Mouse (Mus musculus) midbrain, embryonic 10.5 days (tissue): Measurements from ENCODE around the gene Trim68. TPM values are rescaled to one million over a fixed set of nuclear protein-coding genes. Genes with fewer than 3 reads are reported as not detected.
"Not testable (repeated sequence)": the region's sequence is repeated elsewhere in the genome, so short reads cannot be mapped to it uniquely, and the experiment has no call there.

ENCODE experiments used
- DNase-seq: peaks from one replicate; pipeline ENCODE4 v3.0.0-alpha.2; 2017; ENCODE audit warnings: low spot score
- H3K27ac ChIP-seq: fragments of 300-500 bp; sonication (generic); replicated peaks from 2 replicates; pipeline ENCODE4 v1.5.1; 2016; ENCODE audit warnings: mild to moderate bottlenecking
- H3K27me3 ChIP-seq: fragments of 300-500 bp; sonication (generic); 2 replicates; pipeline ENCODE4 v1.6.1; 2016; ENCODE audit warnings: low read depth, mild to moderate bottlenecking; ENCODE audit not compliant: poor library complexity, severe bottlenecking
- H3K36me3 ChIP-seq: fragments of 300-500 bp; sonication (generic); 2 replicates; pipeline ENCODE4 v1.6.1; 2016; ENCODE audit warnings: mild to moderate bottlenecking, moderate library complexity
- H3K4me1 ChIP-seq: fragments of 300-500 bp; sonication (generic); 2 replicates; pipeline ENCODE4 v1.6.1; 2016
- H3K4me3 ChIP-seq: fragments of 300-500 bp; sonication (generic); 2 replicates; pipeline ENCODE4 v1.5.1; 2016; ENCODE audit warnings: mild to moderate bottlenecking, moderate library complexity
- H3K9me3 ChIP-seq: fragments of 300-500 bp; sonication (generic); replicated peaks from 2 replicates; pipeline ENCODE4 v1.6.1; 2016; ENCODE audit warnings: mild to moderate bottlenecking
- WGBS: fragments of 180-500 bp; shearing (Covaris S2); methylation state at CpG from one replicate; pipeline ENCODE4 v1.1.7; 2016; 5-methylcytosine and 5-hydroxymethylcytosine counted together
- polyA plus RNA-seq: library from polyadenylated mRNA; unstranded; fragments of >200 nt; fragmentation: Nextera tagmentation; extraction: Ambion mirVana; gene quantifications from 2 replicates; pipeline ENCODE4 v1.2.1, GENCODE M21; 2016

The Trim68 gene
- 10.1 and 11.8 TPM in 2 replicates for polyA plus RNA-seq

- Histone ChIP-seq H3K36me3 (no peaks in the 10 kb centered on the region), H3K27ac (peak within 1 kb of the TSS; percentile 89), H3K27me3 (no peaks in the 10 kb centered on the region), H3K9me3 (no peaks in the 10 kb centered on the region), H3K4me1 (peaks cover 6% of the 10 kb centered on the region; the same call in 1 of the 2 replicates), H3K4me3 (peak within 1 kb of the TSS; percentile 69)
- peak; percentile 92 for DNase-seq
- under 1% methylated on average over 40 of the region's 40 CpGs for WGBS
These were observed at the start of gene Trim68 for GRCm38 (mm10) chr7:102686944-102687501. Gene Trim68 (minus strand): TSS chr7:102687327.

DNA sequence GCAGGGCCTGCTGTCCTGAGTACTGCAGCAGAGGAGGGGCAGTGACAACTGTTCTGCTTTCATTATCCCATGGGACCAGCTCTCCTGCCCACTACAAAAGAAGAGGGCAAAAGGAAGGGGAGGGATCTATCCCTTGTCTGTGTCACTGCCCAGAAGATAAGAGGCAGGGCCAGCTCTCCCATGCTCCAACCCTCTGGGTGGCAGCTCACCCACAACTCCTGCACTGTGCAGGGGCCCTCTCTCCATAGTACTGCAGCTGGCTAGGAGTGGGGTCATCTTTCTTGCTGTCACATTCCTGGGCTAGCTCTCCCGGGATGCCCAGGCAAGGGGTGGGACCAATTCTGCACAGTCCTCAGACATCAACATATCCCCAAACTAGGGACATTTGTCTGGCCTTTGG, 46.7 kb upstream of the Trim68 start:
- no peak for DNase-seq
- H3K4me1 ChIP-seq: no peaks in the 10 kb centered on the region
- no peaks in the 10 kb centered on the region for H3K9me3 ChIP-seq
- H3K27me3 ChIP-seq: no peaks in the 10 kb centered on the region
- H3K36me3 ChIP-seq: no peaks in the 10 kb centered on the region
- WGBS: 75% methylated on average over 1 of the region's 1 CpGs
- H3K27ac ChIP-seq: no peak overlapping the region
- H3K4me3 ChIP-seq: no peak overlapping the region

- Histone ChIP-seq H3K27me3 (no peaks in the 10 kb centered on the region), H3K4me1 (no peaks in the 10 kb centered on the region), H3K27ac (no peak within 1 kb of the TSS), H3K9me3 (no peaks in the 10 kb centered on the region), H3K36me3 (no peaks in the 10 kb centered on the region), H3K4me3 (no peak within 1 kb of the TSS)
- no peak for DNase-seq
These were observed 40.3 kb upstream of the Trim68 start, which contains the start of gene Olfr559 for GRCm38 (mm10) chr7:102727391-102727790. Gene Olfr559 (minus strand): TSS chr7:102727491.

DNA sequence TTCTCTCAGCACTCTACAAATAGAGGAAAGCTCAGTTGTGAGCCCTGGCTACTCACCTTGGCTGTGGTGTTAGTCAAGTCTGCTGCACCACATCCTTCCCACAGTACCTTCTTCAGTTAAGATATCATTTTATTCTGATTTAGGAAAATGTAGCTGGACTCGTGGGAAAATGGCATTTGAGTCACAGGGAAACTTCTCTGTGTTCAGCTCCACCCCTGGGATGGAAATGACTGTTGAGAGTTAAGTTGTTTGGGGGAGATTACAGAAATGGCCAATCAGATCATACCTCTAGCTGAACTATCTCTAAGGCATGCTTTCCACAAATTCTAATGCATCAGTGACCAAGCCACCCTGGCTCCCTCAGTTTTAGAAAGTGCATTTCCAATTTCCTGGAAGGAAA, 31.8 kb upstream of the Trim68 start, which contains the start of gene Olfr33:
Gene Olfr33 (minus strand): TSS at position 101 of the 400 bp plus-strand sequence.
- no peaks in the 10 kb centered on the region for H3K9me3 ChIP-seq
- H3K4me1 ChIP-seq: no peaks in the 10 kb centered on the region
- DNase-seq: no peak
- no peak within 1 kb of the TSS for H3K4me3 ChIP-seq
- H3K27ac ChIP-seq: no peak within 1 kb of the TSS
- 42% methylated on average over 1 of the region's 1 CpGs for WGBS
- H3K36me3 ChIP-seq: no peaks in the 10 kb centered on the region
- no peaks in the 10 kb centered on the region for H3K27me3 ChIP-seq

DNA sequence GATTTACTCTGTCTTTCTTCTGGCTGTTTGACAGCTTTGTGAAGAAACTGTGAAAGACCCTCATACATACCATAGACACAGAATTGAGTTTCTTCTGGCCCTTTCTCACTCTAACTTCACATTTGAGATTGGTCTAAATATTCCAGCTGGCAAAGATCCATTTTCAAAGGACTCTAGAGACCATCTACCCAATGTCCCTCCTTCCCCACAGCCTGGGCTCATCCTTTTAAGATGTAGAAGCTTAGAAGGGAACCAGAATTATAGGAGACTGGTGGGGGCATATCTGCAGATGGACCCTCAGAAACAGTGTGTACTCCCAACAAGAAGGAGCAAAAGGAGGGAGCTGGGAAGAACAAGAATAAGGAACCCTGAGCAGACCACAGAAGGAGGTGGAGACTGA, 14.8 kb upstream of the Trim68 start, which contains the start of gene Olfr558:
Gene Olfr558 (plus strand): TSS at position 301 of the 400 bp plus-strand sequence.
- Histone ChIP-seq H3K27ac (no peak within 1 kb of the TSS), H3K4me1 (no peaks in the 10 kb centered on the region), H3K9me3 (no peaks in the 10 kb centered on the region), H3K4me3 (no peak within 1 kb of the TSS), H3K36me3 (no peaks in the 10 kb centered on the region), H3K27me3 (no peaks in the 10 kb centered on the region)
- DNase-seq: no peak

GRCm38 (mm10) chr7:102698461-102698860, 11.3 kb upstream of the Trim68 start:
- H3K4me3 ChIP-seq: no peak overlapping the region
- H3K27ac ChIP-seq: no peak overlapping the region
- H3K4me1 ChIP-seq: no peaks in the 10 kb centered on the region
- no peaks in the 10 kb centered on the region for H3K9me3 ChIP-seq
- H3K36me3 ChIP-seq: no peaks in the 10 kb centered on the region
- no peak for DNase-seq
- H3K27me3 ChIP-seq: no peaks in the 10 kb centered on the region
- WGBS: 86% methylated on average over 7 of the region's 7 CpGs

DNA sequence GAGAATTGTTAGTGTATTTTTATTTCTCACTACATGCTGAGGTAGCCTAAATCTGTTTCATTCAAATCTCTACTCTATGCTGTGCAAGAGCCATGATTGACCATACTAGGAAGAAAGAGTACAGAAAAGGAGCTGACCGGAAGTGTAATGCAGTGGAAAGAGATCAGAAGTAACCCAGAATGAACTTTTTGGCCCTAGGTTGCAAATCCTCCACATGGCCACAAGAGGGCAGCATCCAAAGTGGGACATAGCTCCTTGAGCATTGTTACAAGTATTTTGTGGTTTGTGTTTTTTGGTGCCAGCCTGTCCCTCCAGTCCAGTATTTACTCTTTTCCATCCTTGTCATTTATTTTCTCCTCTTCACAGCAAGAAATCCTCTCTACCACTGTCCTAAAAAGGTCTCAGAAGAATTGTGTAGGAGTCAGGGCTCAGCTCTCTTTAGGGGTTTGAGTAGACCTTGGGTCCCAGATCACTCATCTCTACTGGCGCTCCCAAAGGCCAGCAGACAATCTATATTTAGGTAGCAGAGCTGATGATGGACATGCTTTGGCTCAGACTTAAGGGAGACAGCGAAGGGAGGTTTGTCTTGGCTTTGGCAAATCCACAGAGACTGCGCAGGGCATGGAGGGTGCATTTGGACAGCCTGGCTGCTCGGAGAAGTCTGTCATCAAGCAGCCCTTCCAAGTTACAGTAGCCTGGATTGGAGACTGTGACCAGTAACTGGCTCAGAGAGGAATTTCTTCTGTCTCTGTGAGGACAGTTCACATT, 8.4 kb upstream of the Trim68 start, which contains the start of gene Olfr557:
Gene Olfr557 (plus strand): TSS at position 553 of the 768 bp plus-strand sequence.
- Histone ChIP-seq H3K27ac (no peak within 1 kb of the TSS), H3K27me3 (no peaks in the 10 kb centered on the region), H3K4me1 (no peaks in the 10 kb centered on the region), H3K9me3 (no peaks in the 10 kb centered on the region), H3K4me3 (no peak within 1 kb of the TSS), H3K36me3 (no peaks in the 10 kb centered on the region)
- peak; percentile 35 for DNase-seq
- 83% methylated on average over 5 of the region's 5 CpGs for WGBS

DNA sequence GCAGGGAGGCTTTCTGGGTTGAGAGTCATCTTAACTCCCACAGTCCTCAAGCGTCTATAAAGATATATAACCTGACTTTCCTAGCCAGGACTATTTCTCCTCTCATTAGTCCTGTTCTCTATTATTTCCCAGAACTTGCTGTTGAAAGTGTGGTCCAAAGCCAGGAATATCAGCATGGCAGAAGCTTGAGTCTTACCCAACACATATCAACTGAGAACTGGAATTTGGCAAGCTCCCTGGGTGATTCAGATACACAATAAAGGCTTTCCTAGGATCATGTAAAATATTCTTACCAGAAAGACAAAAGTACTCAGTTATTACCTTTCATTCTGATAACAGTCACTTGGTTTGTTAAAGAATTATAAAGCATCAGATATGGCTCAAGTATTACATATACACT, 5.2 kb downstream of the Trim68 start:
- 88% methylated on average over 1 of the region's 1 CpGs for WGBS
- 0 out of 2 replicates have a peak, but pooled peaks cover 2% of the 10 kb centered on the region for H3K36me3 ChIP-seq
- H3K9me3 ChIP-seq: no peaks in the 10 kb centered on the region
- H3K27ac ChIP-seq: no peak overlapping the region
- H3K4me1 ChIP-seq: 0 out of 2 replicates have a peak, but pooled peaks cover 3% of the 10 kb centered on the region
- no peak overlapping the region for H3K4me3 ChIP-seq
- no peak for DNase-seq
- H3K27me3 ChIP-seq: no peaks in the 10 kb centered on the region

DNA sequence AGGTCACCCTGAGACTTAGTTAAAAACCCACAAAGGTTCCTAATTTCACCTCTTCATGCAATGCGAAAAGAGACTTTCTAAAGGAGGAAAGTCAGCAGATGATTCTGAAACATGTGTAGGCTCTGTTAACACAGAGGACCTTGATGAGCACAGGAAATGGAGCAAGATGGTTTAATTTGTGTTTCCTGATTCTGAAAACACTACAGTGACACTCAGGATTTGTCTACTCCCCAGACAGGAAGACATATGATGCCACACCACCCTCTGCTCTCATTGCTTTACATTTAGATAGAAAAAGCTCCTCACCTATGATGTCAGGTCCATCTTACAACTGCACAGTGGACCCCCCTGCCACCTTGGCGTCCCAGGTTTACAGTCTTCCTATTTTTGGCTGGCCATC, 10.9 kb downstream of the Trim68 start:
- Histone ChIP-seq H3K9me3 (no peaks in the 10 kb centered on the region), H3K36me3 (0 out of 2 replicates have a peak, but pooled peaks cover 2% of the 10 kb centered on the region), H3K27me3 (no peaks in the 10 kb centered on the region), H3K4me3 (no peak overlapping the region), H3K4me1 (no peaks in the 10 kb centered on the region), H3K27ac (no peak overlapping the region)
- WGBS: 85% methylated on average over 2 of the region's 2 CpGs
- no peak for DNase-seq

DNA sequence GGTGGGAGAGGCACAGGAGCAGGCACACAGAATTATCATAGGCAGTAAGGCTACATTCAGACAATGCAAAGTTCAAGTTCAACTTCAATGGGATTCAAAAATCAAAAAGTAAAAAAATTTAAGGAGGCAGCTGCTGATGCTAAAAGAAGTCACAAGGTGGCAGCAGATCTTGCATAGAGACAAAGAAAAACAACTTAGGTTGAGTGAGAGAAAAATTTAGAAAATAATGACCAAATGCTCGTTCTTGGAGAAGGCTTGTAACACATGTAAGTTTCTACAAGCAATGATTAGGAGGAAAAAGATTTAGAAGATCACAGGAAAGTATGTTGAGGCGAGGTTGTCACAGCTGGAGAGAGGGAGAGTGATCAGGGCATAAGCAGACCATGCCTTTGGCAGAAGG, 21.7 kb downstream of the Trim68 start:
- H3K27ac ChIP-seq: no peak overlapping the region
- H3K27me3 ChIP-seq: no peaks in the 10 kb centered on the region
- H3K4me3 ChIP-seq: no peak overlapping the region
- no peak for DNase-seq
- H3K4me1 ChIP-seq: no peaks in the 10 kb centered on the region
- H3K36me3 ChIP-seq: no peaks in the 10 kb centered on the region
- WGBS: 55% methylated on average over 2 of the region's 2 CpGs
- H3K9me3 ChIP-seq: no peaks in the 10 kb centered on the region

DNA sequence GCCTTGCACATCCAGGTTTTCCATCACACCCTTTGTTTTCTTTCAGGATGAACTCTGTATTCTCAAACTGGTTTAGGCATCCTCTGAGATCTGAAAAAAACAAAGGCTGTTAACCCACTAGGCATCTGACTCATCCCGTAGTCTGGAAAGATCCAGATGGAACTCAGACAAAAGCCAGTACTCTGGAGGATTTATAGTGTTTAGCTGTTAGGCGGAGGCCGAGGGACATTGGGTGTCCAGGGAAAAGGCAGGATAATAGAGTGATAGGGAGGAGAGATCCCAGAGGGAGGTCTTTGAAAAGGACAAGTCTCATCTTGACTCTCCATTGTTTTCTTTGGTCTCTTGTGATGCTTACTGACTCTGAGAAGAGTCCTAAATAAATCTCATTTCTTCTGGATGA, 22.5 kb downstream of the Trim68 start, which contains the start of gene Olfr556:
Gene Olfr556 (plus strand): TSS at position 301 of the 400 bp plus-strand sequence.
- Histone ChIP-seq H3K4me3 (no peak within 1 kb of the TSS), H3K9me3 (no peaks in the 10 kb centered on the region), H3K36me3 (no peaks in the 10 kb centered on the region), H3K27ac (no peak within 1 kb of the TSS), H3K27me3 (no peaks in the 10 kb centered on the region), H3K4me1 (no peaks in the 10 kb centered on the region)
- WGBS: 58% methylated on average over 3 of the region's 3 CpGs
- DNase-seq: no peak

GRCm38 (mm10) chr7:102658523-102658922, 28.6 kb downstream of the Trim68 start, which contains the start of gene Olfr555:
Gene Olfr555 (plus strand): TSS chr7:102658823.
- Histone ChIP-seq H3K4me1 (no peaks in the 10 kb centered on the region), H3K9me3 (no peaks in the 10 kb centered on the region), H3K36me3 (no peaks in the 10 kb centered on the region), H3K27ac (no peak within 1 kb of the TSS), H3K4me3 (no peak within 1 kb of the TSS), H3K27me3 (no peaks in the 10 kb centered on the region)
- 79% methylated on average over 1 of the region's 1 CpGs for WGBS
- no peak for DNase-seq

- H3K27me3 ChIP-seq: not testable (repeated sequence)
- 90% methylated on average over 4 of the region's 4 CpGs for WGBS
These were observed 42.2 kb downstream of the Trim68 start for GRCm38 (mm10) chr7:102644945-102645344.

More at GRCm38 (mm10) chr7:102644945-102645344, 42.2 kb downstream of the Trim68 start:
- not testable (repeated sequence) for H3K4me1 ChIP-seq, DNase-seq, H3K9me3 ChIP-seq, H3K4me3 ChIP-seq, H3K27ac ChIP-seq, H3K36me3 ChIP-seq
